Mouse (Mus musculus) MEL (cell line): ENCODE results near the gene Pcbp2.

Experiments used
- CTCF ChIP-seq, 3 experiments: IDR thresholded peaks in 2 of 3; conservative IDR thresholded peaks in 1 of 3; 2 replicates each; pipeline ENCODE4 v1.5.1; 2011 to 2012; ENCODE audit warnings: low read length in 3 of 3, low read depth in 2 of 3, mild to moderate bottlenecking in 2 of 3, improper control_type of control experiment in 1 of 3, inconsistent platforms in 1 of 3, mixed read lengths in 1 of 3, moderate library complexity in 1 of 3; ENCODE audit not compliant: control insufficient read depth in 1 of 3, insufficient read depth in 1 of 3, poor library complexity in 1 of 3, severe bottlenecking in 1 of 3
- EP300 ChIP-seq, 2 experiments: IDR thresholded peaks; 2 replicates each; pipeline ENCODE4 v1.6.1; 2011; ENCODE audit warnings: improper control_type of control experiment in 2 of 2, low read length in 2 of 2, low read depth in 1 of 2, mild to moderate bottlenecking in 1 of 2
- HCFC1 ChIP-seq: IDR thresholded peaks from 2 replicates; pipeline ENCODE4 v1.6.1; 2012; ENCODE audit warnings: low read depth, mild to moderate bottlenecking, inconsistent platforms, low read length, improper control_type of control experiment, moderate library complexity
- KAT2A ChIP-seq: conservative IDR thresholded peaks from 2 replicates; pipeline ENCODE4 v1.6.1; 2012; ENCODE audit warnings: low read depth, low read length, improper control_type of control experiment, inconsistent platforms
- MYC ChIP-seq: IDR thresholded peaks from 2 replicates; pipeline ENCODE4 v1.6.1; 2011; ENCODE audit warnings: low read depth, mild to moderate bottlenecking, low read length, improper control_type of control experiment, moderate library complexity
- NELFE ChIP-seq: IDR thresholded peaks from 2 replicates; pipeline ENCODE4 v1.6.1; 2011; ENCODE audit warnings: low read depth, low read length, improper control_type of control experiment
- POLR2A ChIP-seq, 2 experiments: IDR thresholded peaks; 2 replicates each; pipeline ENCODE4 v1.6.1; 2011 to 2012; ENCODE audit warnings: low read length in 2 of 2, mild to moderate bottlenecking in 2 of 2, control low read depth in 1 of 2, improper control_type of control experiment in 1 of 2, low read depth in 1 of 2, moderate library complexity in 1 of 2; ENCODE audit not compliant: control insufficient read depth in 1 of 2, insufficient read depth in 1 of 2, poor library complexity in 1 of 2
- POLR2AphosphoS5 ChIP-seq: IDR thresholded peaks from 2 replicates; pipeline ENCODE4 v1.6.1; 2012; ENCODE audit warnings: low read depth, borderline replicate concordance, mild to moderate bottlenecking, inconsistent platforms, low read length, moderate library complexity, mixed read lengths
- TBP ChIP-seq: IDR thresholded peaks from 2 replicates; pipeline ENCODE4 v1.8.0; 2011; ENCODE audit warnings: low read depth, low read length, improper control_type of control experiment
- ZMIZ1 ChIP-seq: IDR thresholded peaks from 2 replicates; pipeline ENCODE4 v1.6.1; 2012; ENCODE audit warnings: low read depth, mild to moderate bottlenecking, inconsistent platforms, low read length, improper control_type of control experiment, moderate library complexity

DNA sequence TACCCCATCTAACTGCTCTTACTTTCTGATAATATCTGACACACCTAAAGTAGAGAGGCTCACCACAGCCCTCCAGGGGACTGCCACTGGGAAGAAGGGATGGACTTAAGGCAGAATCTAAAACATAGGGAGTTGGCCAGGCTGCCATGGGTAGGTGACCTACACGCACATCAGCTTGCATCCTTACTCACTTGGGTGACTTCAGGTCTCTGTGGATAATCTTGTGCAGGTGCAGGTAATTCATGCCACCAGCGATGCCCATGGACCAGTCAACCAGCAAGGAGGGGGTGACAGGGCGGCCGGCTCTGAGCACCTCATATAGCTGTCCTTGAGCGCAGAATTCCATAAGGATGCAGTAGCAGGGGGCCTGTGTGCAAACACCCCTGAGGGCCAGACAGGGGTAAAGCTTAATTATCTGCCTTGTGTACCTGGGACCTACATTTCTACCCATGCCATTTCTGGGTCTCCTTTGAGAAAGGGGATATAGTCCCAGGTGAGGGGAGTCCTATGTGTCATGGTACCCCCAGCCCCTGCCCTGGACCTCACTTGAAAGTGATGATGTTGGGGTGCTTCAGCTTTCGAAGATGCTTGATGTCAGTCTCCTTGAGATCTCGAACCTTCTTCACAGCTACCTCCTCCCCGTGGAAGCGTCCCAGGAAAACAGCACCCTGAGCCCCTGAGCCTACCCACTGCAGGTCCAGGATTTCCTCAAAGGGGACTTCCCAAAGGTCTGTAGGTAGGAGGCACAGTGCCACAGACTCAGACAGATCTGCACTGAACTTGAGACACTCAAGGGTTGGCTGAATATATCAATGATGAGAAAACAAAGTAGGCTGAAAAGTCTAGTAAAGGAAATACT, 33.8 kb downstream of the Pcbp2 start:
- TF ChIP-seq POLR2A (IDR thresholded peaks at IDR 0.05; ENCODE audit: control insufficient read depth in 1 of 2, insufficient read depth in 1 of 2, low read depth in 1 of 2, low read length in 2 of 2, poor library complexity in 1 of 2) (peak in 1 of 2 experiments; percentile 48; a peak in 1 of 4 replicates), TBP (no peak), HCFC1 (no peak), EP300 (IDR thresholded peaks at IDR 0.05; ENCODE audit: low read depth in 1 of 2, low read length in 2 of 2) (no peak), MYC (no peak), ZMIZ1 (no peak), POLR2AphosphoS5 (no peak; the same call in 1 of the 2 replicates), CTCF (IDR thresholded peaks at IDR 0.05 in 2 of 3, conservative IDR thresholded peaks at IDR 0.05 in 1 of 3; ENCODE audit: control insufficient read depth in 1 of 3, insufficient read depth in 1 of 3, low read depth in 2 of 3, low read length in 3 of 3, poor library complexity in 1 of 3, severe bottlenecking in 1 of 3) (no peak), NELFE (no peak), KAT2A (peak; percentile 21; the same call in 1 of the 2 replicates)
